Mouse (Mus musculus) c-Kit-negative CD71-positive TER-119-positive erythroid progenitor cells, embryonic 14.5 days (primary cell): ENCODE results near the gene Pitpnc1.

Experiments
- DNase-seq: peaks from one replicate; pipeline ENCODE4 v3.0.0-alpha.2; 2013; ENCODE audit warnings: low read depth, low spot score

Gene Pitpnc1

DNA sequence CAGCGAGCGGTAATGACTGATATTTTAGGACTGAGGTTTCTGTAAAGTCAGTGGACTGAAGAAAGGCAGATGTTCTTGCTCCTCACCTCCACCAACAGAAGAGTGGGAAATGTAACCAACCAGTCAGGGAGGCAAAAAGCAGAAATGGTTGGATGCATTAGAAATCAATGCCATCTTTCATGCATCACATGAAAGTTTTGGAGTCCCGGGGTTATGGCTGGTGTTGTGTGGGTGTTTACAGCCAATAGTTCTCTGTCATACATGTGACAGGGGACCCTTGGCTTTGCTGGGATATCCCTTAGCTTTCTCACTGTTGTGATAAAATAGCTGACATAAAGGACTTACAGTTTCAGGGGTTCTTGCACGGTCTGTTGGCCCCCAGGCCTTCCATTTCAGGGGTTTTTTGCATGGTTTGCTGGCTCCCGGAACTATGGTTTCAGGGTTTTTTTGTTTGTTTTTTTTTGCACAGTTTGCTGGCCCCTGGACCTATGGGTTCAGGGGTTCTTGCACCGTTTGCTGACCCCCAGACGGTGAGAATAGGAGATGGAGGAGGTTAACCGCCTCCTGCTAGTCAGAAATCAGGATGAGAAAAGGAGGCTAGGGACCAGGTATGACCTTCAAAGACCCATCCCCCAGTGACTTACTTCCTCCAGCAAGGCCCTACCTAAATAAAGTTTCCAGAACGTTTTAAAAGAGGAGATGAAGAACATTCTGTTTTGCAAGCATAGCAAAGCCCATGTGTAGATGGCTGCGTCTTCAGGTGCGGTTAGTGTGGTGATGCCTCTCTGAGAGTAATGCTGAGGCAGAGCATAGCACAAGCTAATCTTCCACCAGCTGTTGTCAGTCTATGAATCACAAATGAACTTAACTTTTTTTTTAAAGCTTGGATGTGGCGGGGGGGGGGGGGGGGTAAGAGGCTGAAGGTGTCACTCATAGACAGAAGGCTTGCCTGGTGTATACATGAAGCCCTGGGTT, 27.1 kb downstream of the Pitpnc1 start:
- no peak for DNase-seq

- no peak for DNase-seq
These were observed 29.4 kb downstream of the Pitpnc1 start for GRCm38 (mm10) chr11:107441050-107441449.

- no peak for DNase-seq
These were observed 32.4 kb downstream of the Pitpnc1 start for GRCm38 (mm10) chr11:107438140-107438539.

- DNase-seq: no peak
These were observed 32.8 kb downstream of the Pitpnc1 start for GRCm38 (mm10) chr11:107437723-107438122.

DNA sequence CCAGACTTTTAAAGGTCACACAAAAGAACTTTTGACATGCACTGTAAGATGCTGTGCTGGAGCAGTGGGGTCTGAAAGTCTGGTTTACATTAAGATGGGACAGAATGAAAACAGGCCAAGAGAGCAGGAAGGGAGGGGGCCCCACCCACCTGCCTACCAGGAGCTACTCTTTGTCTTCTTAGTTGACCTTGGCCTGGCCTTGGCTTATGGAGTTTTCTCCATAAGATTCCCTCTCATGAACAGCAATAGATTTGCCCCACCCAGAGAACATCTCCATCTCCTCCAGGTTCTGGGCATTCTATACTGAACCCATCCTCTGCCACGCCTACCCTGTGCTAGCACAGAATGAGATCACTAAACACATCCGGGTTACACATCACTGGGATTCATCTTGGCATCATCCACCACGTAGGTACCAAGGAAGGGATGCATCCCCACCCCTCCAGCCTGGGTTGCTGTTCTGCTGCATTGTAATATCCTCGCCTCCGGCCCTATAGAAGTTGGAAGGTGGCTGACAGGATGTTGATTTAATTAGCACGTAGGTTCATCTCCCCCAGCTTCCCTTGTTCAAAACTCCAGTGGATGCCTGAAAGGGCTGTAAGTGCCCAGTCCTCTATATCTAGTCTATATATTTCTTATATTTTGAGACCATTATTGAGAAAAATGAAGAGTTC, 34.6 kb downstream of the Pitpnc1 start:
- no peak for DNase-seq

GRCm38 (mm10) chr11:107431197-107431965, 39.1 kb downstream of the Pitpnc1 start:
- no peak for DNase-seq

DNA sequence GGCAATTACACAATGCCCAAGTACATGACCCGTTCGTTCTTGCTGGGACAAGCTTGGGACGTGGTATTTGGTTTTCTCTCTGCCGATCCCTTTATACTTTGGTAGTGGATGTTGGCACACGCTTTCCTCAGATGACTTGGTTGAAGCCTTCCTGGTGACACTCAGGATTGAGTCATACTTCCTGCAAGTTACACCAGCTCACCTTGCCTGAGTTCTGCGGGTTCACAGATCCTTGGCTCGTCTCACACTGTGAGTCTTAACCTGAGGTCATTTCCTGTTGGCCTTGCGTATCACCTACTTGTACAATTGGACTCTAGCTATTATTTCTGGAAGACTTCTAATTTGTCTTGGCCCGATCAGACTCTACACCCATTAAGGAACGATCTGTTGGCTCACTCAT, 42.5 kb downstream of the Pitpnc1 start:
- DNase-seq: no peak

GRCm38 (mm10) chr11:107424176-107424575, 46.3 kb downstream of the Pitpnc1 start:
- DNase-seq: no peak

- no peak for DNase-seq
These were observed 48.1 kb downstream of the Pitpnc1 start for GRCm38 (mm10) chr11:107422356-107422754.

DNA sequence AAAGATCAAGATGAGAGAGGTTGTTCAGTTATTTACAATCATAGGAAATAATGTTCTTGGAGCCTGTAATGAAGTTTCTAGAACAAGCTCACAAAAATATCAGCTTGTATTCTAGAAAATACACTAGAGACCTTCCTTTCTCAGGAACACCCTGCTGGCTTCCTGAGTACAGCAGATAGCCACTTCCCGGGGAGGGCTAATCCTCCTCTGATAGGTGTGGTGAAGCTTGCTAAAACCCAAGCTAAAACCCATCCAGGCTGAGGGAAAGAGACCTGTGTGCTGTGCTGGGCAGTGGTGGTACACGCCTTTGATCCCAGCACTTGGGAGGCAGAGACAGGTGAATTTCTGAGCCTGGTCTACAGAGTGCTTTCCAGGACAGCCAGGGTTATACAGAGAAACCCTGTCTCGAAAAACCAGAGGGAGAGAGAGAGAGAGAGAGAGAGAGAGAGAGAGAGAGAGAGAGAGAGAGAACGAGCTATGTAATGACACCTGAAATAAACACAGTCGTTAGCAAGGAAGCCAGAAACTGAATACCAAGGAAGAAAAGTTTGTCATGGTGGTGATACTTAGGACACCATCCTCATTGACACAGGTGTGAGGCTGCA, 48.6 kb downstream of the Pitpnc1 start:
- DNase-seq: no peak

DNA sequence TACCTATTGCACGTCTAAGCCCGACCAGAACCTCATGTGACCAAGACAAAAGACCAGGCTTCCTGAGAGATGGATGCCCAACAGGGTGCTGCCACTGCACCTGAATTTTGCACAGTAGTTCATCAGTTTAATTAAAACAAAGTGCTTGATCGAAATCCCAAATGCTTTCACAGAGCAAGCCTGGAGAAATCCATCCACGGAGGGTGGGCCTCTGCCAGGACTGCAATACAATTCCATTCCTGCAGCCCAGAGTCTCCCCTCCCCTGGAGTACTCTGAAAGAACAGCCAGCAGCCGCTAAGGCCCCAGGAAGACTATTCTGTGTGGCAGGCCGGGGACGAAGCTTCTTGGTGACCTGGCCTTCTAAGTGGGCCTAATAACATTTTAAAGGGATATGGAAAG, 50.6 kb downstream of the Pitpnc1 start:
- no peak for DNase-seq

DNA sequence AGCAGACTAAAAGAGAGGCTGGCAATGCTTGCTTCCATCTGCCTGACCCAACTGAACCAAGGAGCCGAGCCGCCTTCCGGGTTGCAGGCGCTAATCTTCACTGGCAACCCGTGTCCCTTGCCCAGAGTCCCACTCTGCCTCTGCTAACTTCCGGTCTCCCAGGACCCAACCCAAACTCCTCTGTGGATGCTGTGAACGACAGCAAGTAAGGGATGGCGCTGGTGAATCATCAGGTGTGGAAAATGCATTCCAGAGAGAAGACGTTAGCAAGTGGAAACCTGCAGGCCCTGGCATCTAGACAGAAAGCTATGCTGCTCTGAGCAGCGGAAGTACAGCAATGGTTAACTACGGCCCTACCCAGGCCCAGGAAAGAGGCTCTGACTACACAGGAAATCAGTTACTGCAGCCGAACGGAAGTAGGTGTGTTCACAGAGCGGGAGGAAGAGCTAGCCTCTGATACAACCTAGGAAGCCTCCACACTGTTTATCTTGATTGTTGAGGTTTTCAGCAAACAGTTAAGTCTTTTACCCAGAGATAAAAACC, 53.4 kb downstream of the Pitpnc1 start:
- DNase-seq: no peak

GRCm38 (mm10) chr11:107416561-107416926, 54.0 kb downstream of the Pitpnc1 start:
- DNase-seq: no peak

GRCm38 (mm10) chr11:107415901-107416560, 54.5 kb downstream of the Pitpnc1 start:
- DNase-seq: no peak

GRCm38 (mm10) chr11:107414996-107415747, 55.3 kb downstream of the Pitpnc1 start:
- DNase-seq: no peak

DNA sequence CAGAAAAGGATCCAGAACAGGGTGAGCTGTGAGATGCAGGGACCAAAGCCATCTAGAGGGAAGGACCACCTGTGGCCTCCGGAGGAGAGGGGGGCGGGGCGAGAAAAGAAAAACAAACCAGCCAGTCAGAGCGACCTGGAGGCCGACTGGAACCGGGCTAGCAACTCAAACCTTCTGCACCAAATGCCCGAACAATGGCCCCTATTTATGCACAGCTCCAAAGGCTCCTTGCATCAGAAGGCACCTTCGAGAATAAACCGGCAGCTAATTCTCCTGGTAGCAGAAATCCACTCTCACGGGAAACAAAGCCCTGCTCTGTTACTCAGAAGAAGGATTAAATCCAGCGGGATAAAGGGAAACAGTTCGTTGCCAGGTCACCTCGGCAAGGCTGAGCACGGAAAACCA, 57.2 kb downstream of the Pitpnc1 start:
- no peak for DNase-seq

GRCm38 (mm10) chr11:107412128-107412527, 58.4 kb downstream of the Pitpnc1 start:
- no peak for DNase-seq

DNA sequence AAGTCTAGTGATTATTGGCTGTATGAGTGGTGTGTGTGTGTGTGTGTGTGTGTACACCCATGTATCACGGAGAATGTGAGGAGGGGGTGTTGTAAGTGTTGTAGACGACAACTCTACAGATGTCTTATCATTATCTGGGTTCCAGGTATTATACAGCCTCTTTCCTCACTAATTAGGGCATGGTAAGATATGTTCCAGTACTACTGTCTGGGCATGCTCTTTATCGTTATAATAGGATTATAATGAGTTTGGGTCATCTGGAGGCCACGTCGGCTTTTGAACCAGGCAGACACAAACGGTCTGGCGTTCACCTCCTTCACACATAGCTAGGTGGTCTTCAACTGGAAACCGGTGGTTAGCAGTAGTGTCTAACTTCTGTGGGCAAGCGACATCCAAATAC, 58.9 kb downstream of the Pitpnc1 start:
- no peak for DNase-seq

- no peak for DNase-seq
These were observed 59.7 kb downstream of the Pitpnc1 start for GRCm38 (mm10) chr11:107410804-107411203.

DNA sequence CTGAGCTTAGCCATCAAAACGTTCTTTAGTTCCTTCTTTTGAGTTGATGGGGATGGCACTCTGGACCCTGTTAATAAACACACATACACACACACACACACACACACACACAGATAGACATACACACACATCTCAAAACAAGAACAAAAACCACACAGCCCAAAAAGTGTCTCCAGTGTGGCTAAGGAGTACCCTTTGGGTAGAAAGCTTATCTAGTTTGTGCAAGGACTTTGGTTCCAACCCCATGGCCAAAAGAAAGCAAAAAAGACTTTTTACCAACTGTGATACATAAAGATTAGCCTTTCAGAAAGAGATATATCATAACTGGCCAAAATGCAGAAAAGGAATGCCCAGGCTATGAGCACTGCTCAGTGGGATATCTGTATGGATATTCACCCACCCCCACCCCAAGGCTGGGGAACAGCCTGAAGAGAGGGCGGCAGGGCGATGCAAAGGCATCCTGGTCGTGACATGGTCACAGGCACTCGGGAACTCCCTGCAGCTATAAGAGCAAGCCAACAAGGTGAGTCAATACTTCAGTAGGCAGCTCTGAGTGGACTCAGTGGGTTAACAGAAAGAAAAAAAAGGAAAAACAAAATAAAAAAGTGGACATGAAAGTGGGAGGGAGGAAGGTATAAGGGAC, 60.3 kb downstream of the Pitpnc1 start:
- no peak for DNase-seq
